Mouse (Mus musculus): Measurements from ENCODE around the gene Ankrd11. TPM values are rescaled to one million over a fixed set of nuclear protein-coding genes. Genes with fewer than 3 reads are reported as not detected.

Gene Ankrd11
- polyA plus RNA-seq, 2 experiments: 65.3 to 83.7 TPM

- no peak overlapping the region for H3K9ac ChIP-seq (ENCODE audit: low read depth, low read length, severe bottlenecking)
- H3K4me3 ChIP-seq (replicated peaks; ENCODE audit: low read length): no peak overlapping the region
- no peak for TF ChIP-seq POLR2A (IDR thresholded peaks at IDR 0.05; ENCODE audit: borderline replicate concordance, extremely low read depth, insufficient read depth, insufficient read length)
- no peaks in the 10 kb centered on the region for H3K9me3 ChIP-seq (ENCODE audit: control insufficient read depth, low read length)
- peak overlapping the region; percentile 33; the same call in 1 of the 2 replicates for H3K27ac ChIP-seq (replicated peaks; ENCODE audit: low read depth, low read length)
- 80% methylated on average over 4 of the region's 4 CpGs for WGBS
- DNase-seq (ENCODE audit: low spot score): no peak
- peaks cover 16% of the 10 kb centered on the region for H3K4me1 ChIP-seq (ENCODE audit: control insufficient read depth, insufficient read depth, low read length)
- no peak for ATAC-seq (ENCODE audit: low FRiP score, low read depth)
- no peaks in the 10 kb centered on the region for H3K27me3 ChIP-seq (ENCODE audit: control insufficient read depth, insufficient read depth, low read length)
- H3K36me3 ChIP-seq (ENCODE audit: control insufficient read depth, insufficient read depth, low read length): peaks cover 2% of the 10 kb centered on the region; the same call in 1 of the 2 replicates
- H3K4me2 ChIP-seq (replicated peaks; ENCODE audit: low read depth, low read length, severe bottlenecking): no peak overlapping the region
These were observed 23.5 kb downstream of the Ankrd11 start for GRCm38 (mm10) chr8:123018484-123019164.

- H3K36me3 ChIP-seq (ENCODE audit: control insufficient read depth, insufficient read depth, low read length): peaks cover 2% of the 10 kb centered on the region; the same call in 1 of the 2 replicates
- H3K4me2 ChIP-seq (replicated peaks; ENCODE audit: low read depth, low read length, severe bottlenecking): no peak overlapping the region
- no peak for ATAC-seq (ENCODE audit: low FRiP score, low read depth)
- no peak overlapping the region for H3K9ac ChIP-seq (ENCODE audit: low read depth, low read length, severe bottlenecking)
- H3K4me3 ChIP-seq (replicated peaks; ENCODE audit: low read length): no peak overlapping the region
- 92% methylated on average over 4 of the region's 4 CpGs for WGBS
- H3K9me3 ChIP-seq (ENCODE audit: control insufficient read depth, low read length): no peaks in the 10 kb centered on the region
- no peak for TF ChIP-seq POLR2A (IDR thresholded peaks at IDR 0.05; ENCODE audit: borderline replicate concordance, extremely low read depth, insufficient read depth, insufficient read length)
- H3K27ac ChIP-seq (replicated peaks; ENCODE audit: low read depth, low read length): no peak overlapping the region
- H3K4me1 ChIP-seq (ENCODE audit: control insufficient read depth, insufficient read depth, low read length): peaks cover 12% of the 10 kb centered on the region
- H3K27me3 ChIP-seq (ENCODE audit: control insufficient read depth, insufficient read depth, low read length): no peaks in the 10 kb centered on the region
- DNase-seq (ENCODE audit: low spot score): no peak
These were observed 24.9 kb downstream of the Ankrd11 start for GRCm38 (mm10) chr8:123017143-123017542.

DNA sequence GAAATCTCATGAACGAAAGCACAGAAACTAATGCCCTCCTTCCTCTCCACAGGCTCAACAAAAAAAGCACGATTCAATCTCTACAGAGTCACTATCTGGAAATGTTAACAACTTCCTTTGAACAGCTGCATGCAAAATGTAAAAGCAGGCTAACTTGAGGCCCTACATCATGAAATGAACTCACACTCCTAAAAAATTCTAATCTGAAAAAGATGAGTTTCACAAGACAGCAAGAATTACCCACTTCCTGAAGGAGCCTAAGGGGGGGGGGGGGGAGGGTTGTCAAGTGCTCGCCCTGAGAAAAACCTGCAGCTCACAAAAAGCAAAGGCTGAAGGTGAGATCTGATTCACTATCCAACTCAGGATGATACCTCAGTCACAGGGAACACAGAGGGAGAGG is 27.0 kb downstream of the Ankrd11 start:
- WGBS: 42% methylated on average over 3 of the region's 3 CpGs
- Histone ChIP-seq H3K4me1 (ENCODE audit: control insufficient read depth, insufficient read depth, low read length) (peaks cover 7% of the 10 kb centered on the region), H3K9me3 (ENCODE audit: control insufficient read depth, low read length) (no peaks in the 10 kb centered on the region), H3K27me3 (ENCODE audit: control insufficient read depth, insufficient read depth, low read length) (no peaks in the 10 kb centered on the region), H3K4me3 (replicated peaks; ENCODE audit: low read length) (no peak overlapping the region), H3K27ac (replicated peaks; ENCODE audit: low read depth, low read length) (peak overlapping the region; percentile 13; the same call in 1 of the 2 replicates), H3K9ac (ENCODE audit: low read depth, low read length, severe bottlenecking) (no peak overlapping the region), H3K36me3 (ENCODE audit: control insufficient read depth, insufficient read depth, low read length) (peaks cover 2% of the 10 kb centered on the region; the same call in 1 of the 2 replicates), H3K4me2 (replicated peaks; ENCODE audit: low read depth, low read length, severe bottlenecking) (no peak overlapping the region)
- DNase-seq (ENCODE audit: low spot score) (no peak), ATAC-seq (ENCODE audit: low FRiP score, low read depth) (no peak)
- TF ChIP-seq POLR2A (IDR thresholded peaks at IDR 0.05; ENCODE audit: borderline replicate concordance, extremely low read depth, insufficient read depth, insufficient read length): no peak

GRCm38 (mm10) chr8:123014429-123014828 is 27.6 kb downstream of the Ankrd11 start:
- DNase-seq (ENCODE audit: low spot score) (no peak), ATAC-seq (ENCODE audit: low FRiP score, low read depth) (no peak)
- Histone ChIP-seq H3K27me3 (ENCODE audit: control insufficient read depth, insufficient read depth, low read length) (no peaks in the 10 kb centered on the region), H3K9ac (ENCODE audit: low read depth, low read length, severe bottlenecking) (no peak overlapping the region), H3K4me3 (replicated peaks; ENCODE audit: low read length) (no peak overlapping the region), H3K9me3 (ENCODE audit: control insufficient read depth, low read length) (no peaks in the 10 kb centered on the region), H3K4me1 (ENCODE audit: control insufficient read depth, insufficient read depth, low read length) (peaks cover 7% of the 10 kb centered on the region), H3K36me3 (ENCODE audit: control insufficient read depth, insufficient read depth, low read length) (peaks cover 2% of the 10 kb centered on the region; the same call in 1 of the 2 replicates), H3K4me2 (replicated peaks; ENCODE audit: low read depth, low read length, severe bottlenecking) (no peak overlapping the region), H3K27ac (replicated peaks; ENCODE audit: low read depth, low read length) (no peak overlapping the region)
- WGBS: 67% methylated on average over 7 of the region's 7 CpGs
- TF ChIP-seq POLR2A (IDR thresholded peaks at IDR 0.05; ENCODE audit: borderline replicate concordance, extremely low read depth, insufficient read depth, insufficient read length): no peak

- no peak for TF ChIP-seq POLR2A (IDR thresholded peaks at IDR 0.05; ENCODE audit: borderline replicate concordance, extremely low read depth, insufficient read depth, insufficient read length)
- H3K27me3 ChIP-seq (ENCODE audit: control insufficient read depth, insufficient read depth, low read length): no peaks in the 10 kb centered on the region
- ATAC-seq (ENCODE audit: low FRiP score, low read depth) (no peak), DNase-seq (ENCODE audit: low spot score) (no peak)
- no peaks in the 10 kb centered on the region for H3K36me3 ChIP-seq (ENCODE audit: control insufficient read depth, insufficient read depth, low read length)
- H3K9me3 ChIP-seq (ENCODE audit: control insufficient read depth, low read length): no peaks in the 10 kb centered on the region
- no peak overlapping the region for H3K9ac ChIP-seq (ENCODE audit: low read depth, low read length, severe bottlenecking)
- H3K4me1 ChIP-seq (ENCODE audit: control insufficient read depth, insufficient read depth, low read length): peaks cover 16% of the 10 kb centered on the region
- no peak overlapping the region for H3K27ac ChIP-seq (replicated peaks; ENCODE audit: low read depth, low read length)
- H3K4me2 ChIP-seq (replicated peaks; ENCODE audit: low read depth, low read length, severe bottlenecking): no peak overlapping the region
- no peak overlapping the region for H3K4me3 ChIP-seq (replicated peaks; ENCODE audit: low read length)
These were observed 30.8 kb downstream of the Ankrd11 start for GRCm38 (mm10) chr8:123011321-123011720.
